Mouse (Mus musculus): ENCODE data around the gene Syngap1.

Syngap1 gene

GRCm38 (mm10) chr17:26936921-26937695, 3.9 kb upstream of the Syngap1 start:
- no peak for DNase-seq

GRCm38 (mm10) chr17:26937883-26938695, 3.0 kb upstream of the Syngap1 start:
- no peak for DNase-seq

- DNase-seq = peak in 1 of 2 experiments; percentile 35
Measured at GRCm38 (mm10) chr17:26938731-26939130, 2.3 kb upstream of the Syngap1 start.

GRCm38 (mm10) chr17:26939178-26939972, 1.7 kb upstream of the Syngap1 start, which contains the start of gene Cuta:
TSS of gene Cuta (minus strand) at chr17:26939569.
- peak; percentile 100 for DNase-seq

GRCm38 (mm10) chr17:26939973-26940300, 1.1 kb upstream of the Syngap1 start:
- no peak for DNase-seq

GRCm38 (mm10) chr17:26941841-26942570, 953 bp downstream of the Syngap1 start:
- no peak for DNase-seq

GRCm38 (mm10) chr17:26945824-26946495, 4.9 kb downstream of the Syngap1 start:
- no peak for DNase-seq

GRCm38 (mm10) chr17:26946567-26946966, 5.5 kb downstream of the Syngap1 start:
- peak; percentile 82 to 85 for DNase-seq

GRCm38 (mm10) chr17:26947231-26948100, 6.4 kb downstream of the Syngap1 start:
- DNase-seq = no peak

- peak in 1 of 2 experiments; percentile 50 for DNase-seq
Measured at GRCm38 (mm10) chr17:26948316-26949050, 7.4 kb downstream of the Syngap1 start.

GRCm38 (mm10) chr17:26949051-26949577, 8.1 kb downstream of the Syngap1 start:
- DNase-seq = no peak

- no peak for DNase-seq
Measured at GRCm38 (mm10) chr17:26949866-26950265, 8.8 kb downstream of the Syngap1 start.

- DNase-seq = no peak
Measured at GRCm38 (mm10) chr17:26950560-26951288, 9.7 kb downstream of the Syngap1 start.

GRCm38 (mm10) chr17:26951406-26951805, 10.4 kb downstream of the Syngap1 start:
- DNase-seq = peak in 1 of 2 experiments; percentile 45

- no peak for DNase-seq
Measured at GRCm38 (mm10) chr17:26951952-26952877, 11.2 kb downstream of the Syngap1 start.

GRCm38 (mm10) chr17:26953201-26953600, 12.1 kb downstream of the Syngap1 start:
- DNase-seq = no peak

GRCm38 (mm10) chr17:26953726-26954125, 12.7 kb downstream of the Syngap1 start:
- no peak for DNase-seq

GRCm38 (mm10) chr17:26956309-26956708, 15.3 kb downstream of the Syngap1 start:
- no peak for DNase-seq

Data from kidney, adult 8-10 months (tissue).